Mouse (Mus musculus) urinary bladder, postnatal 10 days (tissue): ENCODE data around the gene Insl3.

Experiments
- DNase-seq: peaks from one replicate; pipeline ENCODE4 v3.0.0; 2022; ENCODE audit warnings: low spot score

The Insl3 gene

GRCm38 (mm10) chr8:71689028-71689427 lies at the start of gene Insl3:
TSS of gene Insl3 (plus strand) at chr8:71689214.
- no peak for DNase-seq

- DNase-seq = no peak
Observed at GRCm38 (mm10) chr8:71639318-71639717, 49.7 kb upstream of the Insl3 start.

- DNase-seq = no peak
Observed at GRCm38 (mm10) chr8:71645510-71645909, 43.5 kb upstream of the Insl3 start.

- no peak for DNase-seq
Observed at GRCm38 (mm10) chr8:71654600-71654999, 34.4 kb upstream of the Insl3 start.

- no peak for DNase-seq
Observed at GRCm38 (mm10) chr8:71657816-71658215, 31.2 kb upstream of the Insl3 start.

- DNase-seq = no peak
Observed at GRCm38 (mm10) chr8:71658515-71659049, 30.4 kb upstream of the Insl3 start.

GRCm38 (mm10) chr8:71659751-71660150 lies 29.3 kb upstream of the Insl3 start:
- DNase-seq = no peak

GRCm38 (mm10) chr8:71660325-71661120 lies 28.5 kb upstream of the Insl3 start:
- DNase-seq = peak; percentile 60

- no peak for DNase-seq
Observed at GRCm38 (mm10) chr8:71665331-71666130, 23.5 kb upstream of the Insl3 start.

GRCm38 (mm10) chr8:71666855-71667254 lies 22.2 kb upstream of the Insl3 start:
- no peak for DNase-seq

- no peak for DNase-seq
Observed at GRCm38 (mm10) chr8:71667256-71667655, 21.8 kb upstream of the Insl3 start.

- DNase-seq = no peak
Observed at GRCm38 (mm10) chr8:71668220-71668975, 20.6 kb upstream of the Insl3 start.

- no peak for DNase-seq
Observed at GRCm38 (mm10) chr8:71670198-71670597, 18.8 kb upstream of the Insl3 start.

GRCm38 (mm10) chr8:71670621-71671548 lies 18.1 kb upstream of the Insl3 start:
- no peak for DNase-seq

- peak; percentile 74 for DNase-seq
Observed at GRCm38 (mm10) chr8:71671549-71671965, 17.5 kb upstream of the Insl3 start, which contains the start of gene Unc13a. TSS of gene Unc13a (minus strand) at chr8:71671757.

- DNase-seq = no peak
Observed at GRCm38 (mm10) chr8:71672168-71672735, 16.8 kb upstream of the Insl3 start.

- DNase-seq = no peak
Observed at GRCm38 (mm10) chr8:71674071-71674470, 14.9 kb upstream of the Insl3 start.

GRCm38 (mm10) chr8:71675456-71676019 lies 13.5 kb upstream of the Insl3 start:
- DNase-seq = no peak

GRCm38 (mm10) chr8:71676020-71676741 lies 12.8 kb upstream of the Insl3 start, which contains the start of gene Jak3:
TSS of gene Jak3 (plus strand) at chr8:71676296.
- DNase-seq = no peak
